Mouse (Mus musculus) kidney, embryonic 14.5 days (tissue): ENCODE results near the gene Asic2. TPM values are rescaled to one million over a fixed set of nuclear protein-coding genes. Genes with fewer than 3 reads are reported as not detected.

Experiments used
- ATAC-seq: fragments of 200-750 bp; cut with Nextera tagmentation; 2 replicates; pipeline ENCODE4 v1.8.0; 2017; ENCODE audit warnings: moderate number of reproducible peaks, mild to moderate bottlenecking, moderate TSS enrichment, moderate library complexity; ENCODE audit not compliant: low FRiP score, low TSS enrichment
- H3K27ac ChIP-seq: fragments of 300-500 bp; sonication (generic); 2 replicates; pipeline ENCODE4 v1.5.1; 2014; ENCODE audit warnings: low read depth, mild to moderate bottlenecking, low read length, moderate library complexity, mixed read lengths
- H3K27me3 ChIP-seq: fragments of 300-500 bp; sonication (generic); 2 replicates; pipeline ENCODE4 v1.6.1; 2014; ENCODE audit warnings: mild to moderate bottlenecking, low read length; ENCODE audit not compliant: control insufficient read depth, insufficient read depth
- H3K36me3 ChIP-seq: fragments of 300-500 bp; sonication (generic); 2 replicates; pipeline ENCODE4 v1.6.1; 2014; ENCODE audit warnings: low read length, mixed read lengths; ENCODE audit not compliant: control insufficient read depth, insufficient read depth
- H3K4me1 ChIP-seq: fragments of 300-500 bp; sonication (generic); 2 replicates; pipeline ENCODE4 v1.6.1; 2014; ENCODE audit warnings: low read length, mixed read lengths; ENCODE audit not compliant: control insufficient read depth, insufficient read depth
- H3K4me2 ChIP-seq: fragments of 300-500 bp; sonication (generic); replicated peaks from 2 replicates; pipeline ENCODE4 v1.6.1; 2014; ENCODE audit warnings: low read depth, mild to moderate bottlenecking, low read length
- H3K4me3 ChIP-seq: fragments of 300-500 bp; sonication (generic); 2 replicates; pipeline ENCODE4 v1.5.1; 2014; ENCODE audit warnings: mild to moderate bottlenecking, low read length
- H3K9ac ChIP-seq: fragments of 300-500 bp; sonication (generic); 2 replicates; pipeline ENCODE4 v1.6.1; 2014; ENCODE audit warnings: low read depth, mild to moderate bottlenecking, low read length, moderate library complexity
- H3K9me3 ChIP-seq: fragments of 300-500 bp; sonication (generic); 2 replicates; pipeline ENCODE4 v1.6.1; 2016; ENCODE audit warnings: low read length; ENCODE audit not compliant: control insufficient read depth
- WGBS: fragments of 180-500 bp; shearing (Covaris S2); extraction: QIAGEN DNeasy Blood & Tissue Kit; methylation state at CpG from one replicate; pipeline ENCODE4 v1.1.7; 2014; 5-methylcytosine and 5-hydroxymethylcytosine counted together
- polyA plus RNA-seq: library from polyadenylated mRNA; unstranded; fragments of >200 nt; fragmentation: Nextera tagmentation; extraction: Ambion mirVana; gene quantifications from 2 replicates; pipeline ENCODE4 v1.2.1, GENCODE M21; 2014

The Asic2 gene
- polyA plus RNA-seq, 1 experiment from 2014 or later = 3.4 TPM

DNA sequence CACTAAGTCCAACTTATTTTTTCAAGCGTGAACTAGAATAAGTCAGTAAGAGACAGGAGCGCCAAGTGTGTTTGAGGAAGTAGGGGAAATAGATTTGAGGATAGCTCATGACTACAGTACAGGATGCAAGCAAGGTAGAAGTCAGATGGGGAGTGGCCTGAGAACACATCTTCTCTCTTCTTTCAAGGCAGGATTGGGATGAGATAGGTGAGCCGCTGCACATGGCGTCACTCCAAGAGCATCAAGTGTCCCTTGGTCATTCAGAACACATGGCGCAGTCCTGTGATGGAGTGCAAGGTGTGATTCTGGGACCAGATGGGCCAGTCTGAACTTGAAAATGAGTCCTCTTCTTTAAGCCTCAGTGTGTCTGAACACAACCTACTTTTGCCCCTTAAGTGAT is 366.5 kb downstream of the Asic2 start:
- Histone ChIP-seq H3K9ac (no peak overlapping the region), H3K9me3 (no peaks in the 10 kb centered on the region), H3K27ac (no peak overlapping the region), H3K27me3 (no peaks in the 10 kb centered on the region), H3K36me3 (no peaks in the 10 kb centered on the region), H3K4me3 (no peak overlapping the region), H3K4me1 (no peaks in the 10 kb centered on the region), H3K4me2 (no peak overlapping the region)
- no peak for ATAC-seq
- WGBS = 94% methylated on average over 5 of the region's 5 CpGs

DNA sequence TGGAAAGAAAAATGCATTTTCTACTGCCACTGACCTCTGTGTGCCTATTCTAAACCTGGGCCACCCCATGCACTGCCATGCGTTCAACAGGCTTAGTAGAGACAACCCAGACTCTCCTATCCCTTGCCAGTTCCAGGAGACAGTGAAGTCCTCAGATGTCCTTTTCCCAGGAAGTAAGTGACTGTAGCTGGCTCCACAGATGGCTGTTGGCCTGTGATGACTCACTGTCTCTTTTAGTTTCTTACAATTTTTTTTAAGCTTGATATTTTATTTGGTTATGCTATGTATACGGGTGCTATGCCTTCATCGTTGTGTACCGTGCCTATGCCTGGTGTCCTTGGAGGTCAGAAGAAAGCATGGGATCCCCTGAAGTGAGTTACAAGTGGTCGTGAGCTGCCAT is 370.7 kb downstream of the Asic2 start:
- Histone ChIP-seq H3K4me2 (no peak overlapping the region), H3K9ac (no peak overlapping the region), H3K4me1 (no peaks in the 10 kb centered on the region), H3K4me3 (no peak overlapping the region), H3K36me3 (no peaks in the 10 kb centered on the region), H3K27me3 (no peaks in the 10 kb centered on the region), H3K9me3 (no peaks in the 10 kb centered on the region), H3K27ac (no peak overlapping the region)
- 90% methylated on average over 5 of the region's 5 CpGs for WGBS
- no peak for ATAC-seq

DNA sequence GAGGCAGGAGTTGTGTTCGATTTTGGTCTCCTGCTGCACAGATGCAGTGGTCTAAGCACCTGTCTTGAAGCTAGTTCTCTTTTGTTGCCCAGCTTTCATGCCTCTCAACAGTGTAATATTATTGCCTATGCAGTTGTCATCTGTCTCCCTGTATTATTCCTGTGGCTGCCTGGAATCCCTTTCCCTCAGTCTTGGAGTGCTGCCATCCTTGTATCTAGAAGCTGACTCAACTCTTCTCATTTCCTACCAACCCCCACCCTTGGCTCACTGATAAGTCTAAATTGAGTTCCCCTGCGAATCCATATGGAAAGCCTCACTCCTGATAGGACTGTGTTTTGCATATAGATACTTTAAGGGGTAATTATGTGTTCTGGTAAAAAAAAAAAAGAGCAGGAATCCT is 373.0 kb downstream of the Asic2 start:
- no peak for ATAC-seq
- Histone ChIP-seq H3K27me3 (no peaks in the 10 kb centered on the region), H3K4me1 (no peaks in the 10 kb centered on the region), H3K27ac (no peak overlapping the region), H3K9ac (no peak overlapping the region), H3K4me3 (no peak overlapping the region), H3K4me2 (no peak overlapping the region), H3K36me3 (no peaks in the 10 kb centered on the region), H3K9me3 (no peaks in the 10 kb centered on the region)
- 77% methylated on average over 2 of the region's 2 CpGs for WGBS

DNA sequence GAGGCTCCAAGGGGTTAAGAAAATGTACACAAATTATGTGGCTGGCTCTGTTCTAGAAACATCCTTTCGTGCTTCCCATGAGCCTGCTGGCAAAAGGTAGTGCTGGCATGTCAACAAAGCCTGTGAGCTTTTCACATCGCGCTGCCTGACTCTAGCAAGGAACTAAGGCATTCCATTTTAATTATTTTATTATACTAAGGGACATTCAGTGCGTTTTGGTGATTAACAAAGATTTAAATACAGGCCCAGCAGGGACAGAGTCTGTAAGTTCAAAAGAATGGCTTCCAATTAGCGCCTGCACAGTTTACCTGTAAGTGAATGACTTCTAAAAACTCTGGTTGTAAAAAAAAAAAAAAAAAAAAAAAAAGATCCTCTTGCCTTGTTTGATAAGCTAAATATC is 375.5 kb downstream of the Asic2 start:
- H3K4me3 ChIP-seq = no peak overlapping the region

DNA sequence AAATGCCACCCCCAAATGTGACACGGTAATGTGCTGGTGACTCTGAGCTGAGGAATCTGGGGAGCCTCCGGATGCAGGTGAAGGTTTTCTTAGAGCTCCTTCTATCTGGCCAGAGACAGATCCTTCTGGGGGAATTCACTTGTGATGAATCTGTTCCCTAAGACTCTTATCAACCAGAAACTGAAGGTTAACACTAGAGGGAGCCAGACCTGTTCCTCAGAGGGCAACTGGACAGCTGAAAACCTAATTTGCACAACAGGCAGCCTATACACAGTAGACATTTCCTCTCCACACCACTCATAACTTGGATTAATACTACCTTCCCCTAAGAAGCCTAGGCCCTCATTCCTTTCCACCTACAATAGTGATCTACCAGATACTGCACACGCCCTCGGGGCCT is 377.3 kb downstream of the Asic2 start:
- no peak overlapping the region for H3K9ac ChIP-seq
- no peak overlapping the region for H3K4me2 ChIP-seq
- H3K4me3 ChIP-seq = no peak overlapping the region
- no peaks in the 10 kb centered on the region for H3K27me3 ChIP-seq
- no peak overlapping the region for H3K27ac ChIP-seq
- no peaks in the 10 kb centered on the region for H3K9me3 ChIP-seq
- 80% methylated on average over 4 of the region's 4 CpGs for WGBS
- ATAC-seq = no peak
- H3K36me3 ChIP-seq = no peaks in the 10 kb centered on the region
- H3K4me1 ChIP-seq = no peaks in the 10 kb centered on the region

More for the DNA sequence above, 375.5 kb downstream of the Asic2 start:
- H3K27me3 ChIP-seq = no peaks in the 10 kb centered on the region
- no peaks in the 10 kb centered on the region for H3K36me3 ChIP-seq
- WGBS = 37% methylated on average over 5 of the region's 5 CpGs
- no peak overlapping the region for H3K27ac ChIP-seq
- no peaks in the 10 kb centered on the region for H3K4me1 ChIP-seq
- no peak overlapping the region for H3K4me2 ChIP-seq
- H3K9ac ChIP-seq = no peak overlapping the region
- ATAC-seq = no peak
- H3K9me3 ChIP-seq = no peaks in the 10 kb centered on the region

DNA sequence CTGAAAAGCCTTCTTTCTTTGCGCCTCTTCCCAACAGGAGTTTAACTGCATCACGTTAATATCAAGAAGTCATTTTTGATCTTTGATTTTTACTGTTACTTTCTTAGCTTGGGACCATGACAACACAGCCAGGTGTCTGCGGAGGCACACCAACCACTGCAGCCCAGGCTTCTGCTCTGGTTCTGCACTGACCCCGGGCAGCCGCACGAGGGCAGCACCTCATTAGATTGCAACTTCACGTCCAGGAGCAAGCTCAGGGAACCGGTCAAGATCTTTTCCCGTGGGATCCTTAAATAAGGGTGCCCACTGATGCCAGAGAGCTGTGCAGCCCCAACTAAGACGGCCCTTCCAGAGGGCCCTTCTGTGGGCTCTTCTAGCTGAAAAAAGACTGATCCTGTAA is 379.6 kb downstream of the Asic2 start:
- Histone ChIP-seq H3K4me2 (no peak overlapping the region), H3K27me3 (no peaks in the 10 kb centered on the region), H3K4me3 (no peak overlapping the region), H3K9ac (no peak overlapping the region), H3K27ac (no peak overlapping the region), H3K9me3 (no peaks in the 10 kb centered on the region), H3K4me1 (no peaks in the 10 kb centered on the region), H3K36me3 (no peaks in the 10 kb centered on the region)
- WGBS = 13% methylated on average over 10 of the region's 10 CpGs
- ATAC-seq = no peak

DNA sequence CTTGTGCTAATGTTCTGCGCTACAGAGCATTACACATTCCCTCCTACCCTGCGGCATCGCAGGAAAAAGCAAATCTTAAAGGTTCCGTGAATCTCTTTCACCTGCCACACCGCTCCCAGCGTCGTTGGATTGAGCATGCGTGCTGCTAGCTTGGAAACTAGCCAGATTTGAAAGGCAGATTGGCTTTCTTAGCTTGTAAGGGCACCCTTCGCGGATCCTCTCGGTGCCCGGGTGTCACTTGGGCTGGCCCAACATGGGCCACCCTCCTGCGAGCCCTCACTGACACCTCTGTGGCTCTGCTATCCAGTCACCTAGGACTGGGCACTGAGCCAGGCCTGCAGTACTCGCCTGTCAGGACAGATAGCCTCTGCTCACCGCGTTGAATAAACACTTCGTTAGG is 380.3 kb downstream of the Asic2 start:
- Histone ChIP-seq H3K9ac (no peak overlapping the region), H3K4me3 (no peak overlapping the region), H3K27ac (no peak overlapping the region), H3K4me1 (no peaks in the 10 kb centered on the region), H3K4me2 (no peak overlapping the region), H3K27me3 (no peaks in the 10 kb centered on the region), H3K36me3 (no peaks in the 10 kb centered on the region), H3K9me3 (no peaks in the 10 kb centered on the region)
- 74% methylated on average over 17 of the region's 17 CpGs for whole genome bisulfite sequencing
- no peak for ATAC-seq

DNA sequence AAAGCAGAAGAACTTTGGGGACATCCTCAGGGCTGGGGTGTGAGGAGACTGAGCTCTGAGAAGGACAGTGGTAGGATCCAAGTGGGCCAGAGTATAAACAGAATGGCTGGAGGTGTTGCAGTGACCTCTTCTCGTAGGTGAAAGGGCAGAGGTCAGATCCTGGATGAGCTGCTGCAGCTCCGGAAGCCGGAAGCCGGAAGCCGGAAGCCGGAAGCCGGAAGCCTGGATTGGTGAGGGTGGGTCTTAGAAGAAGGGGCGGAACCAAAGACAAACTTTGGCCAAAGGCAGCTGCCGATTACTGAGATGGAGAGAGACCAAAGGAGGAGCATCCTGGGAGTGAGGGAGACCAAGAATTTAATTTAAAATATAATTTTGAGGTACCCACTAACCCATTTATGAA is 381.1 kb downstream of the Asic2 start:
- no peak for ATAC-seq
- H3K4me2 ChIP-seq = no peak overlapping the region
- H3K9me3 ChIP-seq = no peaks in the 10 kb centered on the region
- H3K4me1 ChIP-seq = no peaks in the 10 kb centered on the region
- H3K27me3 ChIP-seq = no peaks in the 10 kb centered on the region
- no peak overlapping the region for H3K27ac ChIP-seq
- no peak overlapping the region for H3K4me3 ChIP-seq
- no peaks in the 10 kb centered on the region for H3K36me3 ChIP-seq
- H3K9ac ChIP-seq = no peak overlapping the region
- WGBS = 71% methylated on average over 9 of the region's 9 CpGs

DNA sequence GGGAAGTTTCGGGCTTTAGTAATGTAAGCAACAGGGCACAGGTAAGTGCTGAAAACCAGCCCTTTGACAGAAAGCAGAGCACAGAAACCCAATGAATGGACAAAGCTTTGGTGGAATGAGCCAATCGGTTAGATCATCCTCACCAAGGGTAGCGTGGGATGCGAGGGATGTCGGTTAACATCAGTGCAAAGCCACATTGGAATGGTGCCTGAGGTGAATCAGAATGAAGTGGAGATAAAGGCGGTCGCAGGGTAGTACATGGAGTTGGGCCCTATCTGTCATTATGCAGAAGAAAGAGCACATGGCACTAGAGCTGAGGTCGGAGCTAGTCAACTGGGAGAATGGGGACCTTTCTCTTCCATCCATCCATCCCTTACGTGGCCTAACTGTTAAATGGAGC is 383.8 kb downstream of the Asic2 start:
- 92% methylated on average over 9 of the region's 9 CpGs for WGBS
- no peaks in the 10 kb centered on the region for H3K4me1 ChIP-seq
- H3K9me3 ChIP-seq = no peaks in the 10 kb centered on the region
- no peaks in the 10 kb centered on the region for H3K27me3 ChIP-seq
- no peak overlapping the region for H3K27ac ChIP-seq
- no peak overlapping the region for H3K4me3 ChIP-seq
- no peak for ATAC-seq
- H3K36me3 ChIP-seq = no peaks in the 10 kb centered on the region
- no peak overlapping the region for H3K4me2 ChIP-seq
- H3K9ac ChIP-seq = no peak overlapping the region

DNA sequence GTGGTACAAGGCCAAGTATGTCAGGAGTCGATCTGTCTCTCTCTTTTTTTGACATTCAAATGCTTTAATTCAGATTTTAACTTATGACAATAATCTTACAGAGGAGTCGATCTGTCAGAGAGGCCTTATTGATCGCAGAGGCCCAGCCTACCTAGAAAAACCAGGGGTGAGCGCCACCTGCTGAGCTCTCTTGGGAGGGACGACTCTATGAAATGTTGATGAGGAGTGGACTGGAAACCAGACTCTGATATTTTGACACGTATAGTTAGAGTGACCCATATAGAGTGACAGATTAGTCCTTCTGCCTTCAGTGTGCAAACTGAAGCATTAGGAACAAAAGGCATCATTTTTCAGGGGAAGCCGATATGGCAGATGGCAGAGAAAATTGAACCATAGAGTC is 385.1 kb downstream of the Asic2 start:
- H3K27ac ChIP-seq = no peak overlapping the region
- WGBS = 75% methylated on average over 7 of the region's 7 CpGs
- no peak overlapping the region for H3K4me2 ChIP-seq
- no peaks in the 10 kb centered on the region for H3K27me3 ChIP-seq
- no peaks in the 10 kb centered on the region for H3K4me1 ChIP-seq
- H3K9me3 ChIP-seq = no peaks in the 10 kb centered on the region
- no peak overlapping the region for H3K4me3 ChIP-seq
- no peak for ATAC-seq
- no peaks in the 10 kb centered on the region for H3K36me3 ChIP-seq
- H3K9ac ChIP-seq = no peak overlapping the region
